Mouse (Mus musculus) limb, embryonic 13.5 days (tissue): ENCODE results near the gene Txlng. TPM values are rescaled to one million over a fixed set of nuclear protein-coding genes. Genes with fewer than 3 reads are reported as not detected.
"Not testable (repeated sequence)": the region's sequence is repeated elsewhere in the genome, so short reads cannot be mapped to it uniquely, and the experiment has no call there.

Experiments
- ATAC-seq: fragments of 200-750 bp; cut with Nextera tagmentation; 2 replicates; pipeline ENCODE4 v1.8.0; 2017; ENCODE audit warnings: low read depth, moderate number of reproducible peaks, moderate TSS enrichment; ENCODE audit not compliant: low FRiP score
- H3K27ac ChIP-seq: fragments of 300-500 bp; sonication (generic); 2 replicates; pipeline ENCODE4 v1.5.1; 2015; ENCODE audit warnings: inconsistent platforms, mild to moderate bottlenecking, moderate library complexity
- H3K27me3 ChIP-seq: fragments of 300-500 bp; sonication (generic); 2 replicates; pipeline ENCODE4 v1.6.1; 2015; ENCODE audit warnings: mild to moderate bottlenecking, inconsistent platforms
- H3K36me3 ChIP-seq: fragments of 300-500 bp; sonication (generic); 2 replicates; pipeline ENCODE4 v1.6.1; 2015; ENCODE audit warnings: inconsistent platforms, mild to moderate bottlenecking, moderate library complexity
- H3K4me1 ChIP-seq: fragments of 300-500 bp; sonication (generic); 2 replicates; pipeline ENCODE4 v1.6.1; 2015; ENCODE audit warnings: inconsistent platforms
- H3K4me2 ChIP-seq: fragments of 300-500 bp; sonication (generic); replicated peaks from 2 replicates; pipeline ENCODE4 v1.6.1; 2015; ENCODE audit warnings: inconsistent platforms, mild to moderate bottlenecking, moderate library complexity
- H3K4me3 ChIP-seq: fragments of 300-500 bp; sonication (generic); 2 replicates; pipeline ENCODE4 v1.5.1; 2015; ENCODE audit warnings: moderate library complexity, mild to moderate bottlenecking, inconsistent platforms
- H3K9ac ChIP-seq: fragments of 300-500 bp; sonication (generic); 2 replicates; pipeline ENCODE4 v1.6.1; 2015; ENCODE audit warnings: mild to moderate bottlenecking, inconsistent platforms
- H3K9me3 ChIP-seq: fragments of 300-500 bp; sonication (generic); 2 replicates; pipeline ENCODE4 v1.6.1; 2016; ENCODE audit warnings: inconsistent platforms
- WGBS: fragments of 180-500 bp; shearing (Covaris S2); methylation state at CpG from one replicate; pipeline ENCODE4 v1.1.7; 2015; 5-methylcytosine and 5-hydroxymethylcytosine counted together
- polyA plus RNA-seq: library from polyadenylated mRNA; unstranded; fragments of >200 nt; fragmentation: Nextera tagmentation; extraction: Ambion mirVana; gene quantifications from 2 replicates; pipeline ENCODE4 v1.2.1, GENCODE M21; 2015

Txlng gene
- polyA plus RNA-seq, 1 experiment from 2014 or later: 16.6 TPM

GRCm38 (mm10) chrX:162829741-162830140 lies 487 bp upstream of the Txlng start:
- Histone ChIP-seq H3K9me3 (no peaks in the 10 kb centered on the region), H3K4me1 (no peaks in the 10 kb centered on the region), H3K4me3 (peak overlapping the region; percentile 58), H3K27ac (no peak overlapping the region), H3K36me3 (no peaks in the 10 kb centered on the region), H3K9ac (no peak overlapping the region), H3K4me2 (peak overlapping the region; percentile 51), H3K27me3 (peaks cover 15% of the 10 kb centered on the region; the same call in 1 of the 2 replicates)
- ATAC-seq: no peak
- 33% methylated on average over 5 of the region's 5 CpGs for WGBS

- Histone ChIP-seq H3K36me3 (no peaks in the 10 kb centered on the region), H3K4me2 (peak overlapping the region; percentile 86), H3K4me1 (no peaks in the 10 kb centered on the region), H3K27me3 (peaks cover 15% of the 10 kb centered on the region; the same call in 1 of the 2 replicates), H3K9ac (peak overlapping the region; percentile 65), H3K9me3 (no peaks in the 10 kb centered on the region), H3K27ac (no peak overlapping the region), H3K4me3 (peak overlapping the region; percentile 58)
- WGBS: 14% methylated on average over 19 of the region's 20 CpGs
- ATAC-seq: peak; percentile 16
Measured at GRCm38 (mm10) chrX:162828783-162829182, 471 bp downstream of the Txlng start.

DNA sequence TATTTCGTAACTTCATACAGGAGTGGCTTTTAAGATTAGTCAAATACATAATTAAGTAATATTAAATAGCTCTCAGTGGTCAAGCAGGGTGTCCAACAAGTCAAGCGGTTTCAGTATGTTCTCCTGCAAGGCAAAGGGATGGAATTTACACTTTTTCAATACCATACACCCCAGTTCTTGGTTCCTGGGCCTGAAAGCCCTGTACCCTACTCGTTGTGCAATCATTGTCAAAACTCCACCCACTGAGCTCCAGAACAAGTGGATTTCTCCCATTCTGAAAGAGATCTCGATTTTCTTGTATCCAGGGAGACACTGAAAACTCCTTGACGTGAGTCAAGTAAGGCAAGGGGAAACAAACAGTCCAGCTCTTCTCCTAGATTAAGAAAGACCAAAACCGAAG lies 1.2 kb downstream of the Txlng start:
- ATAC-seq: no peak
- Histone ChIP-seq H3K9ac (peak overlapping the region; percentile 65; the same call in 1 of the 2 replicates), H3K4me3 (peak overlapping the region; percentile 58), H3K9me3 (no peaks in the 10 kb centered on the region), H3K27me3 (peaks cover 15% of the 10 kb centered on the region; the same call in 1 of the 2 replicates), H3K36me3 (no peaks in the 10 kb centered on the region), H3K27ac (no peak overlapping the region), H3K4me1 (no peaks in the 10 kb centered on the region), H3K4me2 (peak overlapping the region; percentile 86)
- WGBS: 51% methylated on average over 6 of the region's 6 CpGs

- ATAC-seq: no peak
- Histone ChIP-seq H3K4me3 (no peak overlapping the region), H3K4me2 (no peak overlapping the region)
Measured at GRCm38 (mm10) chrX:162800371-162800770, 28.9 kb downstream of the Txlng start.

DNA sequence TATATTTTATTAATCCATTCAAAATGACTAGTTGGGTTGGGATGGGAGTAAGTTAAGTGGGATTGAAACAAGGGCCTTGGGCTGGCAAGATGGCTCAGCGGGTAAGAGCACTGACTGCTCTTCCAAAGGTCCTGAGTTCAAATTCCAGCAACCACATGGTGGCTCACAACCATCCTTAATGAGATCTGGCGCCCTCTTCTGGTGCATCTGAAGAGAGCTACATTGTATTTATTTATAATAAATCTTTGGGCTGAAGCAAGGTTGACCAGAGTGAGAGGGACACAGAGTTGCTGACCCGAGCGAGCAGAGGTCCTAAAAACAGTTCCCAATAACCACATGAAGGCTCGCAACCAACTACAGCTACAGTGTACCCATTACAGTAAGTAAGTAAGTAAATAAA lies 37.9 kb downstream of the Txlng start:
- ATAC-seq, H3K36me3 ChIP-seq, H3K9me3 ChIP-seq, H3K4me3 ChIP-seq, H3K27me3 ChIP-seq, H3K4me1 ChIP-seq, H3K4me2 ChIP-seq, H3K27ac ChIP-seq, H3K9ac ChIP-seq: not testable (repeated sequence)
- WGBS: 81% methylated on average over 5 of the region's 5 CpGs

More at GRCm38 (mm10) chrX:162800371-162800770, 28.9 kb downstream of the Txlng start:
- Histone ChIP-seq H3K36me3 (peaks cover 5% of the 10 kb centered on the region; the same call in 1 of the 2 replicates), H3K27me3 (no peaks in the 10 kb centered on the region), H3K9me3 (no peaks in the 10 kb centered on the region), H3K9ac (no peak overlapping the region), H3K4me1 (no peaks in the 10 kb centered on the region), H3K27ac (no peak overlapping the region)

DNA sequence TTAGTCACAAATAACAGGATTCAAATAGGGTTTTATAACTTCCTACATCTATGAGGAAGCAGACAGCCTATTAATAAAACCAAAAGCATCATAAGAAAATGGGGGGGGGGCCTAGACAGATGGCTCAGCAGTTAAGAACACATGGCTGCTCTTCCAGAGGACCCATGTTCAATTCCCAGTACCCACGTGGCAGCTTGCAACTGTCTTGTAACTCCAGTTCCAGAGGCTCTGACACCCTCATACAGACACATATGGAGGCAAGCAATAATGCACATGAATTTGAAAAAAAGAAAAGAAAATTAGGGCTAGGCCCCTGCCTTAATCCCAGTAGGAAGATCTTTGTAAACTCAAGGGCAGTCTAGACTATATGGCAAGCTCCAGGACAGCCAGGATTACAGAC lies 40.9 kb downstream of the Txlng start:
- no peak for ATAC-seq
- WGBS: 70% methylated on average over 1 of the region's 1 CpGs
- no peak overlapping the region for H3K9ac ChIP-seq
- H3K4me1 ChIP-seq: no peaks in the 10 kb centered on the region
- H3K27ac ChIP-seq: no peak overlapping the region
- H3K4me3 ChIP-seq: no peak overlapping the region
- H3K4me2 ChIP-seq: no peak overlapping the region
- H3K27me3 ChIP-seq: no peaks in the 10 kb centered on the region; the same call in 1 of the 2 replicates
- peaks cover 7% of the 10 kb centered on the region; the same call in 1 of the 2 replicates for H3K36me3 ChIP-seq
- H3K9me3 ChIP-seq: no peaks in the 10 kb centered on the region

- H3K9ac ChIP-seq: no peak overlapping the region
- H3K4me1 ChIP-seq: no peaks in the 10 kb centered on the region
- H3K27me3 ChIP-seq: peaks cover 2% of the 10 kb centered on the region; the same call in 1 of the 2 replicates
- no peak overlapping the region for H3K27ac ChIP-seq
- no peaks in the 10 kb centered on the region for H3K9me3 ChIP-seq
- ATAC-seq: no peak
- H3K4me3 ChIP-seq: no peak overlapping the region
- 73% methylated on average over 1 of the region's 1 CpGs for WGBS
- peaks cover 23% of the 10 kb centered on the region for H3K36me3 ChIP-seq
- H3K4me2 ChIP-seq: no peak overlapping the region
Measured at GRCm38 (mm10) chrX:162770726-162771125, 58.5 kb downstream of the Txlng start.

GRCm38 (mm10) chrX:162761716-162762395 lies 67.4 kb downstream of the Txlng start:
- Histone ChIP-seq H3K4me3 (peak overlapping the region; percentile 66), H3K4me1 (peaks cover 6% of the 10 kb centered on the region; the same call in 1 of the 2 replicates), H3K4me2 (peak overlapping the region; percentile 66), H3K27ac (no peak overlapping the region), H3K27me3 (peaks cover 6% of the 10 kb centered on the region; the same call in 1 of the 2 replicates), H3K9ac (peak overlapping the region; percentile 81), H3K9me3 (no peaks in the 10 kb centered on the region), H3K36me3 (peaks cover 6% of the 10 kb centered on the region; the same call in 1 of the 2 replicates)
- WGBS: 40% methylated on average over 9 of the region's 9 CpGs
- no peak for ATAC-seq

- H3K4me3 ChIP-seq: peak overlapping the region; percentile 66
- peaks cover 6% of the 10 kb centered on the region; the same call in 1 of the 2 replicates for H3K27me3 ChIP-seq
- peak overlapping the region; percentile 96 for H3K27ac ChIP-seq
- 14% methylated on average over 23 of the region's 50 CpGs for WGBS
- H3K4me1 ChIP-seq: peaks cover 6% of the 10 kb centered on the region; the same call in 1 of the 2 replicates
- peak overlapping the region; percentile 81 for H3K9ac ChIP-seq
- peaks cover 6% of the 10 kb centered on the region; the same call in 1 of the 2 replicates for H3K36me3 ChIP-seq
- H3K9me3 ChIP-seq: no peaks in the 10 kb centered on the region
- ATAC-seq: no peak
- H3K4me2 ChIP-seq: peak overlapping the region; percentile 66
Measured at GRCm38 (mm10) chrX:162760958-162761515, 68.2 kb downstream of the Txlng start.

- Histone ChIP-seq H3K4me3 (peak within 1 kb of the TSS; percentile 66), H3K36me3 (peaks cover 6% of the 10 kb centered on the region; the same call in 1 of the 2 replicates), H3K4me1 (peaks cover 6% of the 10 kb centered on the region; the same call in 1 of the 2 replicates), H3K27ac (peak within 1 kb of the TSS; percentile 96), H3K27me3 (peaks cover 6% of the 10 kb centered on the region; the same call in 1 of the 2 replicates), H3K9me3 (no peaks in the 10 kb centered on the region), H3K4me2 (peak within 1 kb of the TSS; percentile 66), H3K9ac (peak within 1 kb of the TSS; percentile 81)
- 19% methylated on average over 60 of the region's 100 CpGs for WGBS
- ATAC-seq: peak; percentile 97
Measured at GRCm38 (mm10) chrX:162760115-162760942, 68.9 kb downstream of the Txlng start, which contains the start of gene Rbbp7. TSS of gene Rbbp7 (plus strand) at chrX:162760402.

DNA sequence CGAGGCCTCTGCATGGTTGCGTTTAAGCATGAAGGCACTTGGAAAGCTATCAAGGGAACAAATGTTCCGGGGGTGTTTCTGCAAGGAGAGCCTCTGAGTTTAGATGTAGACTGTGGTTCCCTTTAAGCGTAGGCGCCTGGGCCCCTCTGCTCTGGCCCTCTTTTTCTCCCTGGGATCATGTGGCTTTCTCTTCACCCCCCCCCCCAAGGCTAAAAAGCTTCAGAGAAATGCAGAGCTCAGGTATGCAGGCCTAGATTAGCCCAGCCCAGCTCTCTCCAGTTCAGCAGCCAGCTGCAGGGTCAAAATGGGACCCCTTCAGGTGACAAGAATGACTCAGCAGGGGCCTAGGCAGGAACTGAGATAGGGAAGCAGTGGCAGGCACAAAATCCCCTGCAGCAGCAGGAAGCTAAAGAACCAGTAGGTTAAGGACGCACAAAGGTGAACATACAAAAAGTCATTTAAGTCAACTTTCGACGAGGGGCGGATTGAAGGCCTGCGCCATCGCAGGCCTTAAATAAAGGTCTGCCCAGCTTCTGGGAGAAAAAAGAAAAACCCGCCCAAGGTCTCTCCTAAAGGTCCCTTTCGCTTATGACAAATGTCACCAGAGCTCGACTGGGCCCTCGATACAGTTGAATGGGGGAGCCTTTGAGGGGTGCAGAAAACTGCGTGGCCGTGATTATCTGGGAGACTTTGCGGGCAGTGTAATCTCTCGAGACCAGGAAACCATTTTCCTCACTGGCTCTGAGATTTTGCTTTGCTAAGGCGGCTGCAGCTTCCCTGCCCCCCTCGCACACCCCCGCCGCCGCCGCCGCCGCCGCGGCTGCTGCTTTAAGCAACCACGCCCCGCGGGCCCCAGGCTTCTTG lies 69.8 kb downstream of the Txlng start:
- Histone ChIP-seq H3K9me3 (no peaks in the 10 kb centered on the region), H3K27ac (peak overlapping the region; percentile 91), H3K9ac (peak overlapping the region; percentile 56), H3K4me2 (peak overlapping the region; percentile 56), H3K4me3 (peak overlapping the region; percentile 31), H3K36me3 (peaks cover 3% of the 10 kb centered on the region; the same call in 1 of the 2 replicates), H3K27me3 (peaks cover 6% of the 10 kb centered on the region; the same call in 1 of the 2 replicates), H3K4me1 (peaks cover 6% of the 10 kb centered on the region; the same call in 1 of the 2 replicates)
- 28% methylated on average over 32 of the region's 32 CpGs for WGBS
- ATAC-seq: no peak; the same call in 1 of the 2 replicates
